Mouse (Mus musculus): Measurements from ENCODE around the gene Il4ra. TPM values are rescaled to one million over a fixed set of nuclear protein-coding genes. Genes with fewer than 3 reads are reported as not detected.

The Il4ra gene
- polyA plus RNA-seq, 1 experiment from 2014 or later = 11.4 TPM

- ATAC-seq (ENCODE audit: insufficient number of reproducible peaks, low FRiP score, low TSS enrichment, low read depth) = no peak
- no peaks in the 10 kb centered on the region for H3K27me3 ChIP-seq
- H3K27ac ChIP-seq = no peak overlapping the region
- H3K36me3 ChIP-seq = no peaks in the 10 kb centered on the region
- no peak overlapping the region for H3K4me3 ChIP-seq
- WGBS = 70% methylated on average over 3 of the region's 3 CpGs
- H3K9me3 ChIP-seq = no peaks in the 10 kb centered on the region
- H3K4me2 ChIP-seq = no peak overlapping the region
- H3K4me1 ChIP-seq = no peaks in the 10 kb centered on the region
- no peak overlapping the region for H3K9ac ChIP-seq
These were observed 28.9 kb upstream of the Il4ra start for GRCm38 (mm10) chr7:125523051-125523450.

DNA sequence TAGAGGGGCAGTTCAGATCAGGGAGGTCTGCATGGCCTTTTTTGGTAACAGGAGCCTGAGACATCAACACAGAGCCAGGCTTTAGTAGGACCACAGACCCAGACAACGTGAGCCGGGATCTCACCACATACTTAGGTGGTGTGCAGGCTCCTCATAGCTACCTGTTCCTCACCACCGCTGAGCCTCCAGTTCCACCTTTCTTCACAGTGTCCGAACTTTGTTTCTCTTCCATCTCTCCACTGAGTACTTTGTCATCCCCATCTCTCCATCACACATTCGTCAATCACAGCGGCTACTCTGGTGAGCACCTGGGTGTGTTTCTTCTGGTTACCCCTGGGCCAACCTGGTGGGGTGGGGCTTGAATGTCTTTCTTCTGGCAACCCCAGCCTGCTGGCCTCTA lies 24.7 kb upstream of the Il4ra start:
- H3K4me2 ChIP-seq = no peak overlapping the region
- H3K36me3 ChIP-seq = no peaks in the 10 kb centered on the region
- no peak overlapping the region for H3K27ac ChIP-seq
- no peak overlapping the region for H3K4me3 ChIP-seq
- WGBS = 83% methylated on average over 6 of the region's 6 CpGs
- no peaks in the 10 kb centered on the region for H3K27me3 ChIP-seq
- H3K9me3 ChIP-seq = no peaks in the 10 kb centered on the region
- no peak for ATAC-seq (ENCODE audit: insufficient number of reproducible peaks, low FRiP score, low TSS enrichment, low read depth)
- no peaks in the 10 kb centered on the region for H3K4me1 ChIP-seq
- no peak overlapping the region for H3K9ac ChIP-seq

DNA sequence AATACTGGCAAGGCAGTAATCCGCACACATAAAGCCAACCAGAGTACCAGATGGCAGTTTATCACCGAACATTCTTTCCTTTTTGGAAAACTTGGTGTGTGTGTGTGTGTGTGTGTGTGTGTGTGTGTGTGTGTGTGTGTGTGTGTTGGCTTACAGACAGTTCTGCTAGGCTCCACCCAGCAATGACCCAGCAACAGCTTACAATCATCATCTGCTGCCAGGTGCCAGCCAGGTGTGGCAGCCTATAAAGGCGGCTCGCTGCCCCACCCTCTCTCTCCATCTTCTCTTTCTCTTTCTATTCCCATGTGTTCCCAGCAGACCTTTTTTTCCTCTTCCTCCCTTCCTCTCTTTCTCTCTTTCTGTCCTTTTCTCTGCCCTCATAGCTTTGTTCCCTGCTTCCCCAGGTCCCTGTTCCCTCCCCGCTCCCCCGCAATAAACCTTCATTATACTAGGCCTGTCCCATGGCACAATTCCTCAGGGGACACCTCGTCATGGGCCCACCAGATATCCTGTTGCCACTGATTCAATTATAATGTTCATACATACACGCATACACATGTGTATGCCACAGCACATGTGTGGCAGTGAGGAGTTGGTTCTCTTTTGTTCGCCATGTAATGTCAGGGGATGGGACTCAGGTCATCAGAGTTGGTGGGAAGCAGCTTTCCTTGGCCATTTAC lies 23.9 kb upstream of the Il4ra start:
- H3K4me2 ChIP-seq = no peak overlapping the region
- no peak overlapping the region for H3K4me3 ChIP-seq
- no peaks in the 10 kb centered on the region for H3K27me3 ChIP-seq
- no peak overlapping the region for H3K27ac ChIP-seq
- H3K9ac ChIP-seq = no peak overlapping the region
- no peaks in the 10 kb centered on the region for H3K4me1 ChIP-seq
- WGBS = 64% methylated on average over 9 of the region's 9 CpGs
- no peak for ATAC-seq (ENCODE audit: insufficient number of reproducible peaks, low FRiP score, low TSS enrichment, low read depth)
- no peaks in the 10 kb centered on the region for H3K36me3 ChIP-seq
- H3K9me3 ChIP-seq = no peaks in the 10 kb centered on the region

- Histone ChIP-seq H3K4me2 (no peak overlapping the region), H3K4me3 (no peak overlapping the region), H3K36me3 (no peaks in the 10 kb centered on the region), H3K27ac (no peak overlapping the region), H3K27me3 (no peaks in the 10 kb centered on the region), H3K9me3 (peaks cover under 1% of the 10 kb centered on the region; the same call in 1 of the 2 replicates), H3K9ac (no peak overlapping the region), H3K4me1 (0 out of 2 replicates have a peak, but pooled peaks cover 3% of the 10 kb centered on the region)
- ATAC-seq (ENCODE audit: insufficient number of reproducible peaks, low FRiP score, low TSS enrichment, low read depth) = no peak
- 74% methylated on average over 3 of the region's 3 CpGs for WGBS
These were observed 12.6 kb upstream of the Il4ra start for GRCm38 (mm10) chr7:125539351-125539750.

- no peak for ATAC-seq (ENCODE audit: insufficient number of reproducible peaks, low FRiP score, low TSS enrichment, low read depth)
- H3K4me2 ChIP-seq = no peak overlapping the region
- H3K27ac ChIP-seq = no peak overlapping the region
- 90% methylated on average over 1 of the region's 1 CpGs for WGBS
- H3K9me3 ChIP-seq = no peaks in the 10 kb centered on the region
- H3K36me3 ChIP-seq = no peaks in the 10 kb centered on the region
- H3K27me3 ChIP-seq = no peaks in the 10 kb centered on the region
- 0 out of 2 replicates have a peak, but pooled peaks cover 3% of the 10 kb centered on the region for H3K4me1 ChIP-seq
- no peak overlapping the region for H3K9ac ChIP-seq
- no peak overlapping the region for H3K4me3 ChIP-seq
These were observed 10.9 kb upstream of the Il4ra start for GRCm38 (mm10) chr7:125541026-125541425.

DNA sequence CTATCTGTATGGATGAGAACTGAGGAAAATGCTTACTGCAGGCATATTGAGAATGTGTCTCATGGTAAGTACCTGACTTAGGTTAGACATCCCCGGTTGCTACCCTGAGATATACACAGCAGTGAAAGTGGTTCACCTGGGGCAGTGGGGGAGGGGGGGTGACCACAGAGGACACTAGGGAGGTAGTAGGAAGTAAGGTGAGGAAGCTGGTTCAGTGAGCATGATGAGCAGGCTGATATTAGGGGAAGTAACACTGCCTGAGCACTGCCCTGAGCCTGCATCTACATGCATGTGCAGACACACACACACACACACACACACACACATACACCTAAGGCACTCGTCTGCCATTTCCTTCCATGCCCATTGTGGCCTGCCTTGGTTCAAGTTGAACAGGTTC lies 10.1 kb upstream of the Il4ra start:
- 68% methylated on average over 2 of the region's 2 CpGs for WGBS
- H3K9me3 ChIP-seq = no peaks in the 10 kb centered on the region
- no peak overlapping the region for H3K27ac ChIP-seq
- no peaks in the 10 kb centered on the region for H3K27me3 ChIP-seq
- H3K4me2 ChIP-seq = no peak overlapping the region
- ATAC-seq (ENCODE audit: insufficient number of reproducible peaks, low FRiP score, low TSS enrichment, low read depth) = no peak
- no peak overlapping the region for H3K4me3 ChIP-seq
- H3K4me1 ChIP-seq = 0 out of 2 replicates have a peak, but pooled peaks cover 3% of the 10 kb centered on the region
- no peaks in the 10 kb centered on the region for H3K36me3 ChIP-seq
- no peak overlapping the region for H3K9ac ChIP-seq

DNA sequence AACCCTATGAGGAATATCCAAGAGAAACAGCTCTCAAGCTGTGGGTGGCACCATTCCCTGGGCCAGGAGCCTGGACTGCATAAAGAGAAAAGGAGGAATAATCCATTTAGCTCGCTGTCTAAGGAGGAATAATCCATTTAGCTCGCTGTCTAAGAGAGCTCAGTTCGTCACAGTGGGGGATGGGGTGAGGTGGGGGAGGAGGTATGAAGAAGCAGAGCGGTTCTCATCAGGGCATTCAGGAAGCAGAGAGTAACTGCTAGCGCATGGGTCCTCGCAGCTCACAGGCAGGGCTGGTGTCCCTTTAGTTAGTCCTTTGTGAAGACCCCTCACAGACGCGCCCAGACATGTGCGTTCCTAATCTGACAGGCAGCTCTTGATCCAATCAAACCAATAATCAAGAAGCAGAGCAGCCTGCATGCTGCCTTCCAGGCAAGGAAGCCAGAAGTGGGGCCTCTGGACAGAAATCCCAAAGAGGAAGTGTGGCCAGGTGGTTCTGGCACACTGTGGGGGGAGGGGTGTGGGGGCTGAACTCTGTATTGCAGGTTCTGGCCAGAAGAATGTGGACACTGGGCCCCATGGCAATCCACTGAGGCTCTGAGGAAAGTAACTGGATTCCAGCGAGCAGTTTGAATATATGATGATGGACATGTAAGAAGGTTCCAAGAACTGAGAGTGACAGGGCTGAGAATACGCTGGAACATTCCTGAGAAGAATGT lies 9.4 kb upstream of the Il4ra start:
- H3K4me3 ChIP-seq = no peak overlapping the region
- no peak overlapping the region for H3K27ac ChIP-seq
- no peak for ATAC-seq (ENCODE audit: insufficient number of reproducible peaks, low FRiP score, low TSS enrichment, low read depth)
- H3K9me3 ChIP-seq = no peaks in the 10 kb centered on the region
- H3K4me2 ChIP-seq = no peak overlapping the region
- H3K27me3 ChIP-seq = no peaks in the 10 kb centered on the region
- H3K9ac ChIP-seq = no peak overlapping the region
- no peaks in the 10 kb centered on the region for H3K36me3 ChIP-seq
- WGBS = 69% methylated on average over 11 of the region's 11 CpGs
- 0 out of 2 replicates have a peak, but pooled peaks cover 3% of the 10 kb centered on the region for H3K4me1 ChIP-seq

DNA sequence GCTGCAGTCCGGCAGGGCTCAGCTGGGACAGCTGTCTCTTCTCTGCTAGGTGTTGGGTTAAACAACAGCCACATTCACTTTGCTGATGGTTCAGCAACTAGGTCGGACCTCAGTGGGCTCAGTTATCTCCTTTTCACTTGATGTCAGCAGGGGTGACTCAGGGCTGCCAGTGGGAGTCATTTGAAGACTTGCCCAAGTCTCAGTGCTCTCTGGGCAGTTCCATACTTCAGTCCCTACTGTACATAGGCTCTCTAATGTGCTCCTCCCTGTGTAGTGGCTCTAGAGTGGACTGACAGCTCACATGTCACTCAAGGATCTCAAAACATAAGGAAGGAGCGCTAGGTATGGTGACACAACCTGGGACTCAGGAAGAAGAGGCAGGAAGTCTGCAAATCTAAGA lies 8.4 kb upstream of the Il4ra start:
- 82% methylated on average over 3 of the region's 3 CpGs for WGBS
- no peak overlapping the region for H3K4me2 ChIP-seq
- no peaks in the 10 kb centered on the region; the same call in 1 of the 2 replicates for H3K9me3 ChIP-seq
- H3K36me3 ChIP-seq = no peaks in the 10 kb centered on the region
- no peak overlapping the region for H3K27ac ChIP-seq
- no peaks in the 10 kb centered on the region for H3K27me3 ChIP-seq
- 0 out of 2 replicates have a peak, but pooled peaks cover 3% of the 10 kb centered on the region for H3K4me1 ChIP-seq
- no peak overlapping the region for H3K4me3 ChIP-seq
- ATAC-seq (ENCODE audit: insufficient number of reproducible peaks, low FRiP score, low TSS enrichment, low read depth) = no peak
- no peak overlapping the region for H3K9ac ChIP-seq

GRCm38 (mm10) chr7:125545331-125545730 lies 6.6 kb upstream of the Il4ra start:
- no peak overlapping the region for H3K9ac ChIP-seq
- no peaks in the 10 kb centered on the region; the same call in 1 of the 2 replicates for H3K9me3 ChIP-seq
- H3K27me3 ChIP-seq = no peaks in the 10 kb centered on the region
- H3K4me3 ChIP-seq = no peak overlapping the region
- no peak for ATAC-seq (ENCODE audit: insufficient number of reproducible peaks, low FRiP score, low TSS enrichment, low read depth)
- H3K36me3 ChIP-seq = no peaks in the 10 kb centered on the region
- 0 out of 2 replicates have a peak, but pooled peaks cover 3% of the 10 kb centered on the region for H3K4me1 ChIP-seq
- no peak overlapping the region for H3K27ac ChIP-seq
- 86% methylated on average over 7 of the region's 7 CpGs for WGBS
- no peak overlapping the region for H3K4me2 ChIP-seq

- Histone ChIP-seq H3K36me3 (no peaks in the 10 kb centered on the region), H3K27ac (no peak overlapping the region), H3K4me3 (no peak overlapping the region), H3K27me3 (no peaks in the 10 kb centered on the region), H3K9ac (no peak overlapping the region), H3K4me1 (0 out of 2 replicates have a peak, but pooled peaks cover 9% of the 10 kb centered on the region), H3K9me3 (no peaks in the 10 kb centered on the region; the same call in 1 of the 2 replicates), H3K4me2 (no peak overlapping the region)
- 84% methylated on average over 6 of the region's 6 CpGs for WGBS
- no peak for ATAC-seq (ENCODE audit: insufficient number of reproducible peaks, low FRiP score, low TSS enrichment, low read depth)
These were observed 5.2 kb upstream of the Il4ra start for GRCm38 (mm10) chr7:125546727-125547126.

DNA sequence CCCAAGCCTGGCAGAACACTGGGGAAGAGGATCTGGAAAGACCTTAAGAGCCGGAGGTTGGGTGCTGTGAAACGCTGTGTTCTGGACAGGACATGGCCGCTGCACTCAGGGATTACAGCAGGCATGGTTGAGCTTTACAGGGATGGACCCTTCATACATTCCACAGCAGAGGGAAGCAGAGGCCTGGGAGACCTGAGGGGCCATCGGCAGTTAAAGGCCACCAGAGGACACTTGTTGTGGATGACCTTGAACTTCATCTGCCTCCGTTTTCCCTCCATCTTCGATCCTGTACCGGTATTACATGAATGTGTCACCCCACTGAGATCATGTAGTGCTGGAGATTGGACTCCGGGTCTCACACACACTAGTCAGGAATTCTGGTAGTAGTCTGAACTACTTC lies 2.0 kb upstream of the Il4ra start:
- peaks cover 22% of the 10 kb centered on the region; the same call in 1 of the 2 replicates for H3K4me1 ChIP-seq
- H3K4me2 ChIP-seq = no peak overlapping the region
- no peak overlapping the region for H3K4me3 ChIP-seq
- H3K9ac ChIP-seq = no peak overlapping the region
- no peaks in the 10 kb centered on the region for H3K27me3 ChIP-seq
- no peak for ATAC-seq (ENCODE audit: insufficient number of reproducible peaks, low FRiP score, low TSS enrichment, low read depth)
- no peak overlapping the region for H3K27ac ChIP-seq
- H3K9me3 ChIP-seq = no peaks in the 10 kb centered on the region; the same call in 1 of the 2 replicates
- WGBS = 76% methylated on average over 8 of the region's 8 CpGs
- H3K36me3 ChIP-seq = no peaks in the 10 kb centered on the region

GRCm38 (mm10) chr7:125550881-125551381 lies 989 bp upstream of the Il4ra start:
- Histone ChIP-seq H3K9ac (no peak overlapping the region), H3K36me3 (no peaks in the 10 kb centered on the region), H3K27ac (peak overlapping the region; percentile 47; the same call in 1 of the 2 replicates), H3K9me3 (no peaks in the 10 kb centered on the region; the same call in 1 of the 2 replicates), H3K27me3 (no peaks in the 10 kb centered on the region), H3K4me1 (peaks cover 22% of the 10 kb centered on the region; the same call in 1 of the 2 replicates), H3K4me3 (no peak overlapping the region), H3K4me2 (no peak overlapping the region)
- WGBS = 61% methylated on average over 6 of the region's 6 CpGs
- no peak for ATAC-seq (ENCODE audit: insufficient number of reproducible peaks, low FRiP score, low TSS enrichment, low read depth)

All from limb, embryonic 15.5 days (tissue).